Mouse (Mus musculus) right cerebral cortex, postnatal 14 days (tissue): Measurements from ENCODE around the gene Eme2.
A peak's percentile ranks its signal among the peaks of the same experiment; 100 is the strongest.
"Not testable (repeated sequence)": the region's sequence is repeated elsewhere in the genome, so short reads cannot be mapped to it uniquely, and the experiment has no call there.

Experiments
- DNase-seq: peaks from one replicate; pipeline ENCODE4 v3.0.0; 2022

Eme2 gene

GRCm38 (mm10) chr17:24894995-24895547 lies at the start of gene Eme2, which contains the start of gene Mrps34:
Eme2 (minus strand) TSS chr17:24895087.
Mrps34 (plus strand) TSS chr17:24895116.
- DNase-seq: peak; percentile 82

- not testable (repeated sequence) for DNase-seq
These were observed 48.7 kb upstream of the Eme2 start for GRCm38 (mm10) chr17:24943589-24943988.

- DNase-seq: peak; percentile 41
These were observed 48.1 kb upstream of the Eme2 start for GRCm38 (mm10) chr17:24943036-24943435.

- DNase-seq: peak; percentile 34
These were observed 47.6 kb upstream of the Eme2 start for GRCm38 (mm10) chr17:24942453-24942852.

- DNase-seq: no peak
These were observed 42.4 kb upstream of the Eme2 start for GRCm38 (mm10) chr17:24937266-24937665.

- DNase-seq: peak; percentile 95
These were observed 41.7 kb upstream of the Eme2 start, which contains the start of gene Mapk8ip3 for GRCm38 (mm10) chr17:24936259-24937237. Mapk8ip3 (minus strand) TSS chr17:24936977.

- DNase-seq: no peak
These were observed 40.8 kb upstream of the Eme2 start for GRCm38 (mm10) chr17:24935666-24936065.

GRCm38 (mm10) chr17:24934926-24935325 lies 40.0 kb upstream of the Eme2 start:
- no peak for DNase-seq

GRCm38 (mm10) chr17:24933163-24933562 lies 38.3 kb upstream of the Eme2 start:
- no peak for DNase-seq

GRCm38 (mm10) chr17:24932431-24932830 lies 37.5 kb upstream of the Eme2 start:
- DNase-seq: no peak

GRCm38 (mm10) chr17:24929506-24929905 lies 34.6 kb upstream of the Eme2 start:
- DNase-seq: no peak

- DNase-seq: no peak
These were observed 28.4 kb upstream of the Eme2 start for GRCm38 (mm10) chr17:24923246-24923645.

GRCm38 (mm10) chr17:24913984-24914383 lies 19.1 kb upstream of the Eme2 start:
- DNase-seq: no peak

- no peak for DNase-seq
These were observed 12.7 kb upstream of the Eme2 start for GRCm38 (mm10) chr17:24907591-24907990.

- no peak for DNase-seq
These were observed 8.9 kb upstream of the Eme2 start for GRCm38 (mm10) chr17:24903767-24904166.

GRCm38 (mm10) chr17:24902671-24903474 lies 8.0 kb upstream of the Eme2 start:
- no peak for DNase-seq

- DNase-seq: no peak
These were observed 7.2 kb upstream of the Eme2 start for GRCm38 (mm10) chr17:24902124-24902523.

- DNase-seq: no peak
These were observed 5.1 kb upstream of the Eme2 start for GRCm38 (mm10) chr17:24900014-24900413.

- DNase-seq: no peak
These were observed 4.3 kb upstream of the Eme2 start for GRCm38 (mm10) chr17:24899153-24899552.

- no peak for DNase-seq
These were observed 3.4 kb upstream of the Eme2 start for GRCm38 (mm10) chr17:24898041-24898854.

- DNase-seq: no peak
These were observed 2.7 kb upstream of the Eme2 start for GRCm38 (mm10) chr17:24897600-24897999.

- no peak for DNase-seq
These were observed 2.0 kb upstream of the Eme2 start for GRCm38 (mm10) chr17:24896993-24897269.
